Mouse (Mus musculus): Measurements from ENCODE around the gene Zpr1. TPM values are rescaled to one million over a fixed set of nuclear protein-coding genes. Genes with fewer than 3 reads are reported as not detected.

Zpr1 gene
- polyA plus RNA-seq, 1 experiment from 2014 or later = 60.3 TPM

GRCm38 (mm10) chr9:46235196-46235595 is 37.7 kb upstream of the Zpr1 start:
- 89% methylated on average over 6 of the region's 6 CpGs for WGBS
- no peak for DNase-seq (ENCODE audit: low spot score)
- Histone ChIP-seq H3K4me3 (ENCODE audit: low read depth, low read length) (no peak overlapping the region), H3K9me3 (ENCODE audit: control insufficient read depth, low read length) (no peaks in the 10 kb centered on the region), H3K27me3 (ENCODE audit: control insufficient read depth, insufficient read depth, low read length) (no peaks in the 10 kb centered on the region), H3K27ac (ENCODE audit: low read depth, low read length) (no peak overlapping the region), H3K4me1 (ENCODE audit: control insufficient read depth, insufficient read depth, low read length) (no peaks in the 10 kb centered on the region), H3K36me3 (ENCODE audit: control insufficient read depth, insufficient read depth, low read length) (no peaks in the 10 kb centered on the region), H3K4me2 (ENCODE audit: low read depth) (no peak overlapping the region), H3K9ac (ENCODE audit: low read length) (no peak overlapping the region)
- ATAC-seq (ENCODE audit: insufficient read depth, low FRiP score, low TSS enrichment) = no peak

GRCm38 (mm10) chr9:46235596-46235648 is 37.4 kb upstream of the Zpr1 start, which contains the start of gene Apoc3:
Gene Apoc3 (minus strand): TSS chr9:46235636.
- Histone ChIP-seq H3K4me1 (ENCODE audit: control insufficient read depth, insufficient read depth, low read length) (no peaks in the 10 kb centered on the region), H3K27me3 (ENCODE audit: control insufficient read depth, insufficient read depth, low read length) (no peaks in the 10 kb centered on the region), H3K9ac (ENCODE audit: low read length) (no peak within 1 kb of the TSS), H3K36me3 (ENCODE audit: control insufficient read depth, insufficient read depth, low read length) (no peaks in the 10 kb centered on the region), H3K9me3 (ENCODE audit: control insufficient read depth, low read length) (no peaks in the 10 kb centered on the region), H3K27ac (ENCODE audit: low read depth, low read length) (no peak within 1 kb of the TSS), H3K4me2 (ENCODE audit: low read depth) (no peak within 1 kb of the TSS), H3K4me3 (ENCODE audit: low read depth, low read length) (no peak within 1 kb of the TSS)
- DNase-seq (ENCODE audit: low spot score) (no peak), ATAC-seq (ENCODE audit: insufficient read depth, low FRiP score, low TSS enrichment) (no peak)

GRCm38 (mm10) chr9:46235649-46236048 is 37.2 kb upstream of the Zpr1 start:
- no peak overlapping the region for H3K4me3 ChIP-seq (ENCODE audit: low read depth, low read length)
- no peaks in the 10 kb centered on the region for H3K9me3 ChIP-seq (ENCODE audit: control insufficient read depth, low read length)
- no peak overlapping the region for H3K27ac ChIP-seq (ENCODE audit: low read depth, low read length)
- H3K9ac ChIP-seq (ENCODE audit: low read length) = no peak overlapping the region
- H3K4me1 ChIP-seq (ENCODE audit: control insufficient read depth, insufficient read depth, low read length) = no peaks in the 10 kb centered on the region
- WGBS = 65% methylated on average over 4 of the region's 4 CpGs
- no peak for ATAC-seq (ENCODE audit: insufficient read depth, low FRiP score, low TSS enrichment)
- H3K36me3 ChIP-seq (ENCODE audit: control insufficient read depth, insufficient read depth, low read length) = no peaks in the 10 kb centered on the region
- no peak overlapping the region for H3K4me2 ChIP-seq (ENCODE audit: low read depth)
- no peak for DNase-seq (ENCODE audit: low spot score)
- no peaks in the 10 kb centered on the region for H3K27me3 ChIP-seq (ENCODE audit: control insufficient read depth, insufficient read depth, low read length)

- Histone ChIP-seq H3K4me2 (ENCODE audit: low read depth) (no peak overlapping the region), H3K4me1 (ENCODE audit: control insufficient read depth, insufficient read depth, low read length) (no peaks in the 10 kb centered on the region), H3K27ac (ENCODE audit: low read depth, low read length) (no peak overlapping the region), H3K9me3 (ENCODE audit: control insufficient read depth, low read length) (no peaks in the 10 kb centered on the region), H3K4me3 (ENCODE audit: low read depth, low read length) (no peak overlapping the region), H3K27me3 (ENCODE audit: control insufficient read depth, insufficient read depth, low read length) (no peaks in the 10 kb centered on the region), H3K9ac (ENCODE audit: low read length) (no peak overlapping the region), H3K36me3 (ENCODE audit: control insufficient read depth, insufficient read depth, low read length) (no peaks in the 10 kb centered on the region)
- no peak for ATAC-seq (ENCODE audit: insufficient read depth, low FRiP score, low TSS enrichment)
- DNase-seq (ENCODE audit: low spot score) = no peak
- 91% methylated on average over 7 of the region's 7 CpGs for WGBS
Observed at GRCm38 (mm10) chr9:46238850-46239249, 34.0 kb upstream of the Zpr1 start.

GRCm38 (mm10) chr9:46240526-46241153 is 32.2 kb upstream of the Zpr1 start, which contains the start of gene Apoa4:
Gene Apoa4 (plus strand): TSS chr9:46240696.
- Histone ChIP-seq H3K4me2 (ENCODE audit: low read depth) (no peak within 1 kb of the TSS), H3K4me3 (ENCODE audit: low read depth, low read length) (no peak within 1 kb of the TSS), H3K4me1 (ENCODE audit: control insufficient read depth, insufficient read depth, low read length) (no peaks in the 10 kb centered on the region), H3K27ac (ENCODE audit: low read depth, low read length) (no peak within 1 kb of the TSS), H3K9ac (ENCODE audit: low read length) (no peak within 1 kb of the TSS), H3K27me3 (ENCODE audit: control insufficient read depth, insufficient read depth, low read length) (no peaks in the 10 kb centered on the region), H3K36me3 (ENCODE audit: control insufficient read depth, insufficient read depth, low read length) (no peaks in the 10 kb centered on the region), H3K9me3 (ENCODE audit: control insufficient read depth, low read length) (no peaks in the 10 kb centered on the region)
- ATAC-seq (ENCODE audit: insufficient read depth, low FRiP score, low TSS enrichment) (no peak), DNase-seq (ENCODE audit: low spot score) (no peak)
- WGBS = 71% methylated on average over 7 of the region's 7 CpGs

GRCm38 (mm10) chr9:46241818-46242217 is 31.0 kb upstream of the Zpr1 start:
- ATAC-seq (ENCODE audit: insufficient read depth, low FRiP score, low TSS enrichment) = no peak
- Histone ChIP-seq H3K27ac (ENCODE audit: low read depth, low read length) (no peak overlapping the region), H3K4me3 (ENCODE audit: low read depth, low read length) (no peak overlapping the region), H3K9me3 (ENCODE audit: control insufficient read depth, low read length) (no peaks in the 10 kb centered on the region), H3K4me1 (ENCODE audit: control insufficient read depth, insufficient read depth, low read length) (no peaks in the 10 kb centered on the region), H3K27me3 (ENCODE audit: control insufficient read depth, insufficient read depth, low read length) (no peaks in the 10 kb centered on the region), H3K9ac (ENCODE audit: low read length) (no peak overlapping the region), H3K4me2 (ENCODE audit: low read depth) (no peak overlapping the region), H3K36me3 (ENCODE audit: control insufficient read depth, insufficient read depth, low read length) (no peaks in the 10 kb centered on the region)
- 82% methylated on average over 2 of the region's 2 CpGs for WGBS
- no peak for DNase-seq (ENCODE audit: low spot score)

GRCm38 (mm10) chr9:46243122-46243521 is 29.7 kb upstream of the Zpr1 start:
- WGBS = 72% methylated on average over 4 of the region's 4 CpGs
- ATAC-seq (ENCODE audit: insufficient read depth, low FRiP score, low TSS enrichment) = no peak

GRCm38 (mm10) chr9:46243584-46243983 is 29.3 kb upstream of the Zpr1 start:
- Histone ChIP-seq H3K4me3 (ENCODE audit: low read depth, low read length) (no peak overlapping the region), H3K4me1 (ENCODE audit: control insufficient read depth, insufficient read depth, low read length) (no peaks in the 10 kb centered on the region), H3K27ac (ENCODE audit: low read depth, low read length) (no peak overlapping the region), H3K9ac (ENCODE audit: low read length) (no peak overlapping the region), H3K9me3 (ENCODE audit: control insufficient read depth, low read length) (no peaks in the 10 kb centered on the region), H3K36me3 (ENCODE audit: control insufficient read depth, insufficient read depth, low read length) (no peaks in the 10 kb centered on the region), H3K4me2 (ENCODE audit: low read depth) (no peak overlapping the region), H3K27me3 (ENCODE audit: control insufficient read depth, insufficient read depth, low read length) (no peaks in the 10 kb centered on the region)
- ATAC-seq (ENCODE audit: insufficient read depth, low FRiP score, low TSS enrichment) (no peak), DNase-seq (ENCODE audit: low spot score) (no peak)
- 64% methylated on average over 8 of the region's 8 CpGs for WGBS

More at GRCm38 (mm10) chr9:46243122-46243521, 29.7 kb upstream of the Zpr1 start:
- H3K4me3 ChIP-seq (ENCODE audit: low read depth, low read length) = no peak overlapping the region
- H3K4me2 ChIP-seq (ENCODE audit: low read depth) = no peak overlapping the region
- no peak for DNase-seq (ENCODE audit: low spot score)
- H3K27me3 ChIP-seq (ENCODE audit: control insufficient read depth, insufficient read depth, low read length) = no peaks in the 10 kb centered on the region
- H3K36me3 ChIP-seq (ENCODE audit: control insufficient read depth, insufficient read depth, low read length) = no peaks in the 10 kb centered on the region
- no peaks in the 10 kb centered on the region for H3K9me3 ChIP-seq (ENCODE audit: control insufficient read depth, low read length)
- H3K4me1 ChIP-seq (ENCODE audit: control insufficient read depth, insufficient read depth, low read length) = no peaks in the 10 kb centered on the region
- H3K27ac ChIP-seq (ENCODE audit: low read depth, low read length) = no peak overlapping the region
- no peak overlapping the region for H3K9ac ChIP-seq (ENCODE audit: low read length)

GRCm38 (mm10) chr9:46246752-46247324 is 26.0 kb upstream of the Zpr1 start:
- 29% methylated on average over 11 of the region's 11 CpGs for WGBS
- Histone ChIP-seq H3K4me2 (ENCODE audit: low read depth) (no peak overlapping the region), H3K36me3 (ENCODE audit: control insufficient read depth, insufficient read depth, low read length) (no peaks in the 10 kb centered on the region), H3K4me1 (ENCODE audit: control insufficient read depth, insufficient read depth, low read length) (no peaks in the 10 kb centered on the region), H3K9ac (ENCODE audit: low read length) (no peak overlapping the region), H3K27me3 (ENCODE audit: control insufficient read depth, insufficient read depth, low read length) (no peaks in the 10 kb centered on the region), H3K4me3 (ENCODE audit: low read depth, low read length) (no peak overlapping the region), H3K9me3 (ENCODE audit: control insufficient read depth, low read length) (no peaks in the 10 kb centered on the region), H3K27ac (ENCODE audit: low read depth, low read length) (no peak overlapping the region)
- DNase-seq (ENCODE audit: low spot score) = peak; percentile 81
- no peak for ATAC-seq (ENCODE audit: insufficient read depth, low FRiP score, low TSS enrichment)
